Mouse (Mus musculus) inflammation-experienced regulatory T-cells, adult 6 months (primary cell): ENCODE measurements at regions not wholly inside any gene's neighbourhood (a gene's known extent, or its start where the extent isn't known, plus 50 kb on each side); places are given as distances from the start of the nearest gene placed in this dataset.
A peak's percentile ranks its signal among the peaks of the same experiment; 100 is the strongest.

ENCODE experiments used
- ATAC-seq: one replicate; pipeline ENCODE4 v1.8.0; 2017

DNA sequence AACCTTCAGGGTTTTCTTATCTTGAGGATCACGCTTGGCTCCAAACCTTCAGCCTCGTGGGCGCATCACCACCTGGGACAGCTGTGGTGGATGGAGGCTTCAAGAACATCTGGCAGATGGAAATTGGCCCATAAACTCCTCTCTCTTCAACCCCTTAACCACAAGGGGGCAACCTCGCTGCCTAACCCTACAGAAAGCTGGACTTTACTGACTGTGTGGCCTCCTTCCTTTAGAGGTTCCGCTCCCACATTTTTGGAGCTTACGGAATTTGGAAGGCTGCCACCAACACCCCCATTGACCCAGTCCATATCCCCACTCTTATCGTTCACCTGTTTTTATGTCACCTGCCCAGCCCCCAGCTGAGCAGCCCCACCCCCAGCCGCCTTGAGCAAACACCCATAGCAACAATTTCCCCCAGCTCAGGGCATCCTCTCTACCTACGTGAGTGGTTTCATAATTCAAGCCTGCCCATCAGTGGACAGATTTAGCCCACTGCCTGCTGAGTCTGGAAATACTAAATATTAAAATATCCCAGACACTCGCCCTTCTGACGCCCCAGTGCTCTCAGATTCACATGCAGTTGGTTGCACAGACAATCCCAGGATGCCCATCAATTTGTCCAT is 167.0 kb upstream of the Slc22a22 start:
- ATAC-seq: no peak

DNA sequence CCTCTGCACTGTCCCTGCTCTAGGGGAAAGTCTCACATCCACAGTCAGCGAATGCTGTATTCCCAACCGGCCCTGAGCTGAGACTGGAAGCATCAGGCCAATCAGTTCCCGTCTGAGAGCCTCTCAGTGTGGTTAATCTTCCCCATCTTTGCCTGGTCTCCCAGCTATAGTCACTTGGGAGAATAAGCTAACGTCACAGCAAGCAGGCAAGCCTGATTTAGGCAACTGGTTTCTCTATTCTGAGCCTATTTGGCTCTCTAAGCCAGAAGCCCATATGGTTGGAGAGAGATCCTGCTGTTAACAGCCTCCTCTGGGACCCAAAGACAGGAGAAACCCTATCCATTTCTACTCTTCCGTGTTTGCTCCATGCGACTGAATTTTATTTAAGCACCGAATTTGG is 161.7 kb upstream of the Slc22a22 start:
- no peak for ATAC-seq

DNA sequence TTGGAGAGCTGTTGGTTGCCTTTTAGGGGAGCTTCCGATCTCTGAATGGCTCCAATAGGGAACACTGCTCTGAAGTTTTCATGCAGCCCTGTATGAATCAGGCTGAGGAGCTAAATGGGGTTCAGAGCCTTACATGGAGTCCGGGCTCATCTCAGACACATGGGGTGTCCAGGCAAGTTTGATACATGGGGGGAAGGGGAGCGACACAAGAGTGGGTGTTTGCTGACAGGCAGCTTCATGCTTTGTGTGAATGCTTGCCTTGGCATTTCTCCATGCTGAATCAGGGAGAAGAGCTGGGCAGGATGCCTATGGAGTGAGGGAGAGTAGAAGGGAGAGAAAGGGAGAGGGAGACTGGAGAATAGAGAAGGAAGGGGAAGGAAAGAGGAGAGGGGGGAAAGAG is 155.6 kb upstream of the Slc22a22 start:
- no peak for ATAC-seq

DNA sequence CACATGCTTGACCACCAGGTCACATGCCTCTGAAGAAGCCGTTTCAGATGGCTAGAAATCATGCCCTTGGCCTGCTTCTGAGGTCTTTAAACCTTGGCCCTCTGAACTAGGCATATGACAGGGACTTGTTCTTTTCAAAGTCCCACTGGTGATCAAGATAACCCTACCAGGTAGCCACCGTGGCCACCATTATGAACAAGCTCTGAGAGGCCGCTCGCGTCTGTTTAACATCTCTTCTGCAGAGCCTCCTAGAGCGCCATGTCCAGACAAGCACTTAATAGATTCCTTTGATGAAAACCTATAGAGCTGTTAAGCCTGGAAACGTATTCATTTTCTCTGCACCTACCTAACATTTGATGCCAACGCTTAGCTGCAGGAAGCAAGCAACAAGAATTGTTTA is 155.1 kb upstream of the Slc22a22 start:
- no peak for ATAC-seq

DNA sequence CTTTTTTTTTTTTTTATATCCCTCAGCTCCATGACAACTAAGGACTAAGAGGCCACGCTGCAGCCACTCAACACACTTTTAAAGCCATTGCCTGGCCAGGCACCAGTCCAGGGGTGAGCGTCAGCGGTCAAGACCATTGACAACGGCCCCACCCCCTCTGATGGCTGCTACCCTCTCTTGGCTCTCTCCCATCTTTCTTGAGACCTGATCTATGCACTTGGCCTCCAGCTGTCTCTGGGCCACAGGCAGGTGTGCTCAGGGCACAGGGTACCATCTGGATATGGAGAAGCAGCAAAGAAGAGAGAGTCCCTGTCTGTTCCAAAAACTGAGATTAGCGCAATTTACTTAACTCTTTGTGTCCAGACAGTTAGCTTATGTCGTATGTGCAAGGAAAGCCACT is 141.0 kb upstream of the Slc22a22 start:
- ATAC-seq: no peak

DNA sequence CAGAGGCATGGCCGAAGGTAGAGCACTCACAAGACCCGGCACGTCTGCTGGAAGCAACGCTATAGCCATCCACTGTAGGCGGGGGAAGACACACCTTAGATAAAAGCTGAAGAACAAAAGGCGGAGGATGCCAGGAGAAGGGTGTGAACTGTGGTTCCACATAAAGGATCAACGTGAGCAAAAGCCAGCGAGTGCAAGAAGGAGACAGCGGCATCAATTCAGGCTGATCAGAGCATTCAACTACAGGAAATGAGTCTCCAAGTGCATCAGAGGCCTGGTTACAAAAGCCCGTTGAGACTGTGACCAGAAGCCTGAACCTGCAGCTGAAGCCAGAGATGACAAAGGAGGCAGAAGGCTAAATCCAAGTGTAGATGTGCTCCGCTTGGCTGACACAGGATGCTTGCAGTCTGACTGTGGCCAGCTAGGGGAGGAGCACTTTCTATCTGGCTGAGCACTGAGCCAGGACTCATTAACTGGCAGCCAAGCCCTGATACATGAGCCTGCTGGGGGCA is 139.5 kb upstream of the Slc22a22 start:
- no peak for ATAC-seq

DNA sequence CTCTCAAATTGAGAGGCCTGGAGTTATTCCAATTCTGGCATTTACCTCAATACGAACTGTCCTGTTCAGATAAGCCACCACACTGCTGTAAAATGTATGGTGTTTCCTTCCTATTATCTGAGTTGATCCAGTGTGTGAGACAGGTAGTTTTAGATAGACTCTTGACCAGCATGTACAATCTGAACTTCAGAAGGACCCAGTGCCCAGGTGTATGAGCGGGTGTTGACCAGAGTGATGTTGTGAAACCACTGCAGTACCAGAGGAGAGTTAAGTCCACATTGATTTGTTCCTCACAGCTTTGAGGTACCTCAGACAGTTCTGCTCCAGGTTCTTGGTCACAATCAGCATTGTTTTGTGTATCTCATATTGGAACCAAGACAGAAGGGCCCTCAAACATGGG is 132.6 kb upstream of the Slc22a22 start:
- no peak for ATAC-seq

DNA sequence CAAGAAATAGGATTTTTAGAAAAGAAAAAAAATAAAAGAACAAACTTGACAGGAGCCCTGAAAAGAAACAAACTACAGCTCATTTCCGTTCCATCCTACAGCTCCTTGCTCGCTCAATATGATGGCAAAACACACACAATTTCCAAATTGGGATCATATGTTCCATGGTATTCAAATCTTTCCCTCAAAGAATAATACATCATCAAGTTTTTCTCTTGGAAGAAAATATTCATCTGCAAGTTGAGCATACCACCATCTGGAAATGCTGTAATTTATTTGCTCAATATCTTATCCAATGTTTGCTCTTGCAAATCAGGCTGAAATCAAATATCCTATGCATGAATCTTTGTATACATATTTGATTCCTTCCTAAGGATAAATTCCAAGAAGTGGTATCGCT is 131.1 kb upstream of the Slc22a22 start:
- no peak for ATAC-seq

DNA sequence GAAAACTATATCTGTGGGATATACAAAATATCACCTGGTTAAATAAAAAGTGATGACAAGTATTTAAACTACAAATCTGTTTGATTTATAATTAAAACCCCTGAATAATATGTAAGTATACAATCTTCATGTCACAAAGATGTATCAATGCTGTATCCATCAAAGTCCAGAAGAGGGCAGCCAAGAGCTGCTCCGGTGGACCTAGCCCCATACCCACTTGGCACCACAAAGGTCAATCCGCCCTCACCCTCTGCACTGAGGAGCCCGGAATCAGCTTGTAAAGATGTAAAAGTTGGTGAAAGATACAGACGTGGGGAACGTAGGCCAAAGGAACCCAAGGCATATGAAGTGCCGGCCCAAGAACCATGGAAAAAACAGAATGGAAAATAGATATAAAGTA is 123.1 kb upstream of the Slc22a22 start:
- ATAC-seq: peak; percentile 72

DNA sequence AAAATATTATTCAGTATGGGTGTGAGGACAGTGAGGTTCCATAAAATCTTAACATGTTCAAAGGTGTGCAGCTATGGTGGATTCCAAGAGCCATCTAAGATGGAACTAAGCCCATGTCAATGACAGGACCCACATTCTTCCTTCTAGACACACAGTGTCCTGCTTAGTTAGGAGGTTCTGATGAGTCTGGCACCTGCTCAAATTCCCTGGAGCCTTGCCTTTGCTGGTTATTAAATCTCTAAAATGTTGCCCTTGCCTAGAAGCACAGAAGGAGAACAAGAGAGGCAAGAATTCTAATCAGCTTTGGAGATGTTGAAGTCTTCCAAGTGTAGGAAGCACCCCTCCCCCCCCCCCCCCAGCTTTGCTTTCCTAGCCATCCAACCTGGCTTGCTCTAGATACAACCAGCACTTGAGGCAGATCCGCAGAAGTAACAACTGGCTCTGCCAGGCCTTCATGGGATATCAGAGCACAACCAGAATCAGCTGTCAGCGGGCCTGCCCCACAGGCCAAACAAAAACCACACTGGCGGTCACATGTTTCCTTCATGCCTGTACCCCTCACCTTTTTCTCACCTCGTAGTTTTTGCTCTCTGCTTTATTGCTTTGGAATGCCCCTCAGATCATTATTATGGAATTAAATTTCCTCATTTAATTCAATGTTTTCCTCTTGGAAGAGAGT is 116.0 kb upstream of the Slc22a22 start:
- no peak for ATAC-seq

DNA sequence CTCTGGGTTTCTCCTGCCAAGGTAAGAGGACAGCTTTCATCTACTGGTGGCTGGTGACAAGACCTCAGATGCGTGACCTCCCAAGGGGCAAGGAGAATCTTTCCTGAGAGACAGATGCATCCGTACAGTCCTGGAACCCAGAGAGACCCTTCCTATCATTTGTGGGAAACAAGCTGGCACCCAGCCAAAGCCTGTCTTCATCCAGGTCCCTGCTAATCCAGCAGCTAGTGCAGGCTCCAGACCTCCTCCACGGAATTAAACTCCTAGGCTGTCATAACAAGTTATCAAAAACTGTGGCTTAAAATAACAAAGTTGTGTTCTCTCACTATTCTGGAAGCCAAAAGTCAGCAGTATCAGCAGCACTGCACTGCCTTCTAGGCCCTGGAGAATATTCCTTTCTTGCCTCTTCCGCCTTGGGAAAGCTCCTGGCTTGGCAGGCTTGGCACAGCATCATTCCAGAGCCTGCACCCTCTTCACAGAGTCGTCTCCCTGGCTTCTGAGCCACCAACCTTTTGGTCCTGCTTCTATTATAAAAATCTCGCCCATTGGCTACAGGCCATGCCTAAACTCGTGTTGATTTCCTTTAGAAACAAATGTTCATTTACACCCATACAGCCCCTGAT is 113.3 kb upstream of the Slc22a22 start:
- no peak for ATAC-seq

DNA sequence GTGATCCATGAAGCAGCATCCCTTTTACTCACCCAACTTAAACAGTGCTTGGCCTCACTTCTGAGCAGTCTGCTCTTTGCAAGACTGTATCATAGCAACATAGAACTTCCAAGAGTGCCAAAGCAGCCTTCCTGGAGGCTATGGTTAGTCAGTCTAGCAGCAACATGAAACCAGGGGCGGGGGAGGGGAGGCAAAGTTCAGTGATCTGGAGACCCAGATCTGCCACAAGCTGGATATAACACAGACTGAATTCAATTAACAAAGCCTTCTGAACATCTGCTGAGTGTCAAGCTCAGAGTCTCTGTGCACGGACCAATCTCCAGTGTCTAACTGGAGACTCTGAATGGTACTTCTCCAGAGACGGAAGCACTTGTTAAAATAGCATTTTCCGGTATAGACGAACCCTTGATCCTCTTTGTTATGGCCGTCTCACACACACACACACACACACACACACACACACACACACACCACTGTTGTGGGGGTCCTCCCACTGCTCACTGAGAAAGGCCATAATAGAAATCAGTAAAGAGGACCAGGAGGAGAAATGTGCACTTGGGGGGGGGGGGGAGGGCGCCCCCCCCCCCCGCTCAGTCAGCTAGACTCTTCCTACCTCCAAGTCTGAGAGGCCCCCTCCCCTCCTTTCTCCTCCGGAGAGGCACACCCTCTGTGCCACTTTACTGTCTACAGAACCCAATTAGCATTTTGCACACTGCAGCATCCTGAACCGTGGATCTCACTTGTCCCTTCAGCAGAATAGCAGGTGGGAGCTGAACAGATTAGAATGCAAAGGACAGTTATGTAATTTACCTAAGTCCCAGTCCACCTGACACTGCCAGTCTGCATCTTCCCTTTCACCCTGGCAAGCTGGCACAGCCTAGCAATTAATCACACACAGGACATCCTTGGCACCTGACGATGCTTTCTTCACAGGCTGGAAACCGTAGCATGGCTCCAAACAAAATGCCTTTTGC is 112.3 kb upstream of the Slc22a22 start:
- no peak for ATAC-seq

DNA sequence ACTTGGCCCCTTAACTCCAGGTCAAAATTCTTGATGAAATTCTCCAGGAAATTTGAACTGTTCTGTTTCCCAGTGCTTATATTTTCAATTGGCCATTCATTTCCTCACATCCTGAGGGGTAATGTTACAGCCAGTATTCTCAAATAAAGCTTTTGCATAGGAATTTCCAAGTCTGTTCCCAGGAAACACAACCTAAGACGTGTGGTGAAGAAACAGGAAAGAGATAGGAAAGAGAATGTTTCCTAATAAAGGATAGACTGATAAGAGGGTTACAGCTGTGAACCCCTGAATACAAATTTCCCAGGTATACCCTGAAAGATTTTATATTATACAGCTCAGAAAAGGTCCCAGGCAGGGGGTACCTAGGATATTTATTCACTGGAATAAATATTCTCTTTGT is 108.0 kb upstream of the Slc22a22 start:
- ATAC-seq: no peak

DNA sequence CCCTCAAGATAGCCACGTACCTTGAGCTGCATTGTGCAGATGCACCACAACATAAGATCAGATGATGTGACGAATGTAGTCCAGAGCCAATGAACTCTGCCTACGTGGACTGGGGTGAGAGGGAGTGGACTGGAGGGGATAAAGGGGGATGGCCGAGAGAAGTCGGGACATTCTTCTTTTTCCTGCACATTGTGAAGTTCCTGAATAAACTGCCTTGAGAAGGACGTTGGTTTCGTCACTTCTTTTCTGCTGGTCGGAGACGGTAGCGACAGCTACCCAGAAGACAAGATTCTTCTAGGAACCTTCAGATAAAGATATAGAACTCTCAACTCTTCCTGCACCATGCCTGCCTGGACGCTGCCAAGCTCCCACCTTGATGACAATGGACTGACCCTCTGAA is 107.1 kb upstream of the Slc22a22 start:
- no peak for ATAC-seq

DNA sequence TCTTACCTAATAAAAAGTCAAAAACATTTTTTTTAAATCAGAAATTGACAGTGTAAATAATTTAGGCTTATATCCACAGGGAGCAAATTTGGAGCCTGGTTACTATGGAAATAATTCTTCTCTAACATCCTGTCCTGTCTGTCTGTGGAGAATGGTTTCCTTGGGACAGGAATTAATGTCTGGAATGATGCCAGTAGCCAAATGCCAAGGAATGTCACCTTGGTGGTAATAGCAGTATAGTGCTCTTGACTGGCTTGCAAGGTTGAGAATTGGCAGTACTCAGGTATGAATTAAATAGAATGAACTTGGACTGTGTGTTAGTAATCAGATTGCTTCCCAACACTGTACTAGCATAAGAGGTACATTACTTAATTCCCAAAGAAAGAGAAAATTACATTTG is 103.8 kb upstream of the Slc22a22 start:
- ATAC-seq: no peak

DNA sequence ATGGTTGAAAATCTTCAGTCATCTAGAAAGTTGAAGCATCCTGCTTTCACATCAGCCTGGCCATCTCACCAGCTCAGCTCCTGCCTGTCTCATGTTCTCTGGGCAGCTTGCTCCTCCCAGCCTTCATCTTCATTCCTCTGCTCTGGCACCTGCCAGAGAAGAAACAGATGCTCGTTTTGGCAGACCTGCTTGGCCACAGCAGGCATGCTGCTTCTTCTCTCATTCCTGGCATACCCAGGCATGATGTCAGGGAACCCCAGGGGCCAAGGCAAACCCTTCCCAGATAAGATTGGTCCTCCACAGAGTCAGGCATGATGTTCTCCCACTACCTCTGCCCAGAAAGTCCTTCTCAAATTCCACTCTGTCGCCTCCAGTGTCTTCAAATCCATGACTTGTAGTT is 101.4 kb upstream of the Slc22a22 start:
- ATAC-seq: no peak

DNA sequence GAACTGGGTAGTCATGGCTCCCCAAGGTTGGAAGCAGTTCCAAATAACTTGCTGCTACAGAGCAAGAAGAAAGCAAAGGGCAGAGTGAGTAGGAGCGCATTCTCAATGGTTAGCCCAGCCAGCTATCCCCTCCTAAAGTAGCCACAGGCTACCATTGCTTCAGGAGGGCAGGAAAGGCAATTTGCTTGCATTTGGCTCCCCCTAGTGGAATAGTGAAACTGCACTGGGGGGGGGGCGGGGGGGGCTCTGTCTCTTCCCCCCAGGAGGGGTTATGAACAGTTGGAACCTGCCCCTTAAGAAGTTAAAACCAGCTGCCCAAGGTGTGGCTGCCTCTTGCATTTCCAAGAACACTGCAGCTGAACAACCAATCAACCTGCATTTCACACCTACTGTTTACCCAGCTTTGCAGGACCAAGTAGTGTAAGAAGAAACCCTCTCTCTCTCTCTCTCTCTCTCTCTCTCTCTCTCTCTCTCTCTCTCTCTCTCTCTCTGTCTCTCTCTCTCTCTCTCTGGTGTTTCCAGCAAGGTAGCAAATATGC is 96.7 kb upstream of the Slc22a22 start:
- ATAC-seq: no peak

DNA sequence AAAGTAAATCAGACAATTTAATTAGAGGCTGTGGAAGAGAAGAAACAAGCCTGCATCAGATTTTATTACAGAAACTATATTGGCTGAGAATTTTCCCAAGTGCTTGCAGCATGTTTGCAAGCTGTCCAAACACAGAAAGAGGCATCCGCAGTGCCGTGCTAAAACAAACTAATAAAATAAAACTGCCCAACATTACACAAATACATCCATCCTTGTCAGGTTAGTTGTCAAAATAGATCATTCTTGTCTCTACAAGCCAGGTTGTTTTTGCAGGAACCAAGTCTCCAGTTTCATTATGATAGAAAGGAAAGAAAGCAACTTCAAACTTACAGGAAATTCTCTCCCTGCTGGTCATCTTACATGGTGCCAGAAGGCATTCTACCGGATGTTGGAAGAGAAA is 95.0 kb upstream of the Slc22a22 start:
- ATAC-seq: no peak

DNA sequence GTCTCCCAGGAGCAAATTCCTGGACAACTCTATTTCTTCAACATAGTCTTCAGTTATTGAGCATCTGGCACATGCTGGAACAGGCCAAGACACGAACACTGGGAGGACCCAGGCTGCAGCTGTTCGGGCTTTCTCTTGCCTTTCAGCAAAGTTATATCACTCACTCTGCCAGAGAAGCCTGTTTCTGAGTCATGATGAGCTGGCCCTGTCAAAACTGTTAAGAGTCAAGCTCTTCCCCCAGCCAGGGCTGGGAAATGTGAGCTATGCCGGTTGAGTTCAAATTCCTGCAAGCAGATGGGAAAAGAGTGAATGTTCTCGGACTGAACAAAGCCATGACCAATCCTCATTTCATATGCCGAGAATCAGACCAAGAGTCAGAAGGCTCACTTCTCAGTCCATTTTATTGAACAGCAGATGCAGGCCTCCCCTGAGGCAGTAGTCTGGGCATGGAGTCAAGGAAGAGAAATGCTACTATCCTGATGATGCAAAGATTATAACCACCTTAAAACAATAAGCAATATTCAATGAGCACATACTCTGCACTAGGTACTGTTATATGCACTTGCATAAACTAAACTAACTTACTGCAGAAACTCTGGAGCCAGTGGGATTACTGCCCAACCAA is 90.7 kb upstream of the Slc22a22 start:
- no peak for ATAC-seq

DNA sequence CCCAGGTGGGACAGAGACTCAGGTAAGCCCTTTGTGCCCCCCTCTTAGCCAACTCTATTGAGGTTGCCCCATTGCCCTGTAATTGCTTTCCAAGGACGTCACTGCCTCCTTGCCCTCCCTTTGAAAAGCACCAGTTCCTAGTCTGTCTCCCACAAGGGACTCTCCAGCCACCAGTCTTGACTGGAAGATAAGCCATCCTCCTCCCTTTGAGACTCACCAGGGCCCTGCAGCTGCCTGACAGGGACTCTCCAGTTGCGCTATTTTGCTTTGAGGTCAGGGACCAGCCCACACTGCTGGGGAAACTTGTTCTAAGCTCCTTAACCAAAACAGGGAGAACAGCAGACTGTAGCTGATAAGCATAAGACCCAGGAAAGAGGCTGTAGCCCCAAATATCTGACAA is 69.7 kb upstream of the Slc22a22 start:
- no peak for ATAC-seq

DNA sequence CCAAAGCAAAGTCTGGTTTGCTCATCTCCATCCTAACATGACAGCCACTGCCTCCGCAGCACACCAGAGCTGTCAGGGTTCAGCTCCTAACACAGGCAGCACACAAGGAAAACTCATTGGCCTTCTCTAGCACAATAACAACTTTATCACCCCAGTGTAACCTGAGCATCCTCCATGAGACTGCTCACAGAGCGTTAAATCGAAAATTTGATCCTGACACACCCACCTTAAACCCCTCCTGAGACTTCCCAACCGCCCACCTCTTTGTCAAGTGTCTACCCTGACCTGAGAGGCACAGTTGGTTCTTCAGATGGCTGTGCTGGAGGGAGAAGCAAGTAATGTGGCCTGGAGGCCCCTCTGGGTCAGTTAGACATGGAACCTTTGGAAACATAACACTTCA is 67.7 kb upstream of the Slc22a22 start:
- no peak for ATAC-seq

DNA sequence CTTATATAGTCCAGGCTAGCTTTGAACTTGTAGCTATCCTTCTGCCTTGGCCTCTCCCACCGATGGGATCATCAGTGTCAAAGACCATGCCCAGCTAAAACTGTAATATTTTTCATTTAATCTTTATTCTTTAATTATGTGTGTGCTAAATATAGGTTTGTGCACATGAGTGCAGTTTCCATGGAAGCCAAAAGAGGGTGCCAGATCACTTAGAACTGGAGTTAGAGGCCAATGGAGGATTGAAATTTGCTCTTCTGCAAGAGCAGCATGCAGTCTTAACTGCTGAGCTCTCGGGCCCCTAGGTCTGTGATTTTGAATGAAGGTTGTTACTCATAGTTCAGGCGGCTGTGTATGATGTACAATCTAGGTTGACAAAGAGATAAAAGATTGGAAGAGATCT is 66.6 kb upstream of the Slc22a22 start:
- no peak for ATAC-seq
